Mouse (Mus musculus): Measurements from ENCODE around the gene Agt.
A peak's percentile ranks its signal among the peaks of the same experiment; 100 is the strongest.

Agt gene

DNA sequence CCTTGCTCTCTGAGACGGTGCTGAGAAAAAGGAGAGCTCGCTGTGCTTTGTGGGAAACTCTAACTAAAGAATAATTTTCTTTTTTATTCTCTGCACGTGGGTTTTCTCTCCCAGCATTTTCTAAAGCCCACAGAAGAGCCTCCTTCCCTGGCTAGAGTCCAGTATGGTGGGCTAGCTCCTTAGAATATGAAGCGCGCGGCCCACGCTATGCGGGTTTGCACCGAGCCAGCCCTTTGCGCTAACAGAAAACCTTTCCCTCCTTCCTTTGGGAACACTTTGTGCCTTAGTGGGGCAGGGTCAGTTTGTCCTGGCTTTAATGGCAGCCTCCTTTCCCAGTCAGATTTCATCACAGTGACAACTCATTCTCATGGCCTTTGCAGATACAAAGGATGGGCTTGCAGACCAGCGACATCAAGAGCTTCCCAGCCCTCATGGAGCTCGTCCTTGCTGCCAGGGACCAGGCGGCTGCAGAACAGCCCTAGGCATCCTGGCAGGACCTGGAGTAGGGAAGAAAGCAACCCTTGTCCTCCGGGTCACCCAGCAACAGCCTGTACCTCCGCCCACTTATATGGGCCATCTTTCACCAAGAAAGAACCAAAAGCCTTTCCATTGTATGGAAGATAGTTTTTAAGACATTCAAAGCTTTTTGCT lies 18.4 kb downstream of the Agt start:
- no peak for DNase-seq

DNA sequence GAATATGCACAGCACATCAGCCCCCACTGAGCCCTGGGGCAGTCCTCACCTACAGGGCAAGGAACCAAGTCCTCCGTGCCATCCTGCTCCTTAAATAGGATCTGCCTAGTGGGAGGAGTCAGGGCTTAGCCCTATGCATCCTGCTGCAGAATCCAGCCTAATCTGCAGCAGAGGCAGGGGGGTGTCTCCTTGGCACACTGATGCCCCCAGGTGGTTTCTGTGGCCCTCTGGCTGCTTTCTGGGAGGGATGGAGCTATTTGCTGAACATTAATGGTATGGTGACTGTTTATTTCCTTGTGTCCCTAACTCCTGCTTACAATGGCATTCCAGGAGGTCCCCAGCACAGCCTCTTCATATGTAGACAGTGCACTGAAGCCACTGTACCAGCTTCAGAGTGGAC lies 21.3 kb downstream of the Agt start:
- DNase-seq: no peak

DNA sequence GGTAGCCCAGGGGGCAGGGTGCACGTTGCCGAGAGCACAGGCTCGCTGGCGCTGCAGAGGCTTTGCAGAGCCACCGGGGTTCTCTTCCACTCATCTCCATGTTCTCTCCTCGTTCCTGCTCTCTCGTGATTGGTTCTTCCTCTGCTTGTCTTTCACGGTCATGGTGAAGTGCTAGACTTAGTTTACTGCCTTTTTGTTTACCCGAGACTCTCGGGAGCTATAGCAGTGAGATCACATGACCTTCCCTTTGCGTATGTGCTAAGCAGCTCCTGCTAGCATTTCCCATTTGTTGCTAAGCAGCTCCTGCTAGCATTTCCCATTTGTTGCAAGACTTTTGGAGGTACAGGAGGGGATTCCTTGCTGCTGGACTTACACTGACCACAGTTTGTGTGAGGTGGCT lies 22.2 kb downstream of the Agt start:
- DNase-seq: no peak

DNA sequence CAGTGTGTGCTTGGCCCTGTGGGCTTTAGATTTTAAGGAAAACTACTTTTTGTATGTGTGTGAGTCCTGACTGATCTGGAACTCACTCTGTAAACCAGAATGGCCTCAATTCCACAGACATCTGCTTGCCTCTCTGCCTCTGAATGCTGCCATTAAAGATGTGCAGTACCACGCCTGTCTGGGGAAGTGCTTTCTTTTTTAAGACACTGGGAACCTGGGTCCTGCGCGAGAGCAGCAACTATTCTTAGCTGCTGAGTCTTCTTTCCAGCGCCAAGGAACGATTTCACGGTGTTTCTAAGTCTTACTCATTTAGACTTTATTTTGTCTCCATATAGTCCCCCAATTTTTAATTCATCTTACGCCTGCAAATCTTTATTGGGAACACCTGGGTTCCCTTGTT lies 22.7 kb downstream of the Agt start:
- no peak for DNase-seq

DNA sequence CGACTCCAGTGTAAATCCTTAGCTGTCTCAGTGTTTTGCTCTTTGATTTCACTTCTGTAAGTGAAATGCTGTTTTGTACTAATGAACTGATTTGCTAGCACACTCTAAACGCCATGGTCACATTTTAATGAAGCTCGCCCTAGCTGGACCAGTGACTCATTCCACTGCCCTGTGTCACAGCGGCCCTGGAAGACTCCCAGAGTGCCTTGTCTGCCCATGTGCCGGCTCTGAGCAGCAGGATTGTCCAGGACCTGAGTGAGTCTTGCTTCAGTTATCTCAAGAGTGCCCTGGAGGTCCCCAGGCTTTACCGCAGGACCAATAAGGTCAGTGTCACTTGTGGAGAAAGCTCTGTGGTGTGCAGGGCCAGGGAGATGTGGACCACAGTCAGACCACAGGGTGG lies 23.1 kb downstream of the Agt start:
- DNase-seq: no peak

DNA sequence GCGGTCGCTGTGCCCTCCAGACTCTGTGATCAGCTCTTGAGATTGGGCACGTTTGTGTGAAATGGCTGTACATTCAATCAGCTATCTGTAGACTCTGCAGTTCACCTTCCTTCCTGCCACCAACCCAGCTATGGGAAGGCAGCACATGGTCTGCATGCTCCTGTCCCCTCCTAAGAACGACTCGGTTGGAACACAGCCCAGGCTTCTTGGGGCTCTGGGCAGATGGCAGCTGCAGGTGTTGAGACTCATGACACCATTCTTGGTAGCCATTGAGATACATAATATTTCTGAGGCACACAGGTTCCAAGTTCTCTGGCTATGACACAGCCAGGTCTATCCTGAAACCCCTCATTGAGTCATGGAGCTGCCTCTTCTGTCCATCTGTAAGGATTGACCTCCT lies 26.2 kb downstream of the Agt start:
- DNase-seq: no peak

DNA sequence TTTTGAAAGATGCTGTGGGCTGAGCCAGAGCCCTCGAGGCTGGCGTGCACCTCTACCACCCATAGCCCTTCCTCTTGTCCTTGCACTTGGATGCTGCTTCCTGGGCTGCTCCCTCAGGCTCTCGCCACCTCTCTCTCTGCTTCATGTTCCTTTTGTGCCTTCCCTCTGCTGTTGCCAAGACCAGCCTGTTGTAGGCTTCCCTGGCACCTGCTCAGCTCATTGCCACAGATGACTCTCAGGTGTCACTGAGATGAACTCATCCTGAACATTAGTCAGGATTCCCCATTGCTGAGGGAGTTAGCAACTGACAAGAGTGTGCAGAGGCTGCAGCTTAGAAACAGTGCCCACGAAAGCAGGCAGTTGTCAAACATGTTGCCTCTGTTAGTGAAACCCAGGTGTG lies 27.5 kb downstream of the Agt start:
- DNase-seq: no peak

DNA sequence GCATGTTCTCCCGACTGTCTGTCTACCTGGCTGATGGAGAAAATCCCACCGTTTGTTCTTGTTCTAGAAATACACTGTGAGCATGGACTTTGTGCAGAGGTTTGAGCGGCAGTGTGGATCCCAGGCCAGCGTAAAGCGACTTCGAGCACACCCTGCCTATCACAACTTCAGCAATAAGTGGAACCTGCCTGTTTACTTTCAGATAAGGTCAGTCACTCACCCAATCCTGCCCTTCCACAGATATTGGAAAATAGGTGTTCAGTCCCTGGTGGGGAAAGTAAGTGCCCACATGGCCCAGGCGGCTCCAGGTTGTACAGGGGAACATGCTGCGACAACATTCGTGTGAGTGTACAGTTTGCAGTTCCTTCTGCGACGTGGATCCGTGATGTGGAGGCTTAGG lies 28.6 kb downstream of the Agt start:
- no peak for DNase-seq

DNA sequence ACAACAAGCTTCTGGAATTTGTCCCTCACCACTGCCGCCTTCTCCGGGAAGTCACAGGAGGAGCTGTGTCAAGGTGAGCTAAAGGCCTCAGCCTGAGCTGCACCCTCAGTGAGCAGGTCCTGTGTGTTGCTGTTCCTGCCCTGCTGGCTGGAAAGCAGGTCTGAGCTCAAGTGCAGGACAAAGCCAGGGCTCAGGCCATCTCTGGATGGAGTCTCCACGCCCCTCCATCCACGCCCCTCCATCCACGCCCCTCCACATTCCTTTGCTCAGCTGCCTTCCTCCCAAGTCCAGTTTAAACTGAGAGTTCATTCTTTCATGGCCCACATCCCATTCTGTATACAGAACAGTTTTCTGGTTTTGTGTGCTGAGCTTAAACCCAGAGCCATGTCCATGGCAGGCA lies 34.1 kb downstream of the Agt start:
- DNase-seq: no peak

DNA sequence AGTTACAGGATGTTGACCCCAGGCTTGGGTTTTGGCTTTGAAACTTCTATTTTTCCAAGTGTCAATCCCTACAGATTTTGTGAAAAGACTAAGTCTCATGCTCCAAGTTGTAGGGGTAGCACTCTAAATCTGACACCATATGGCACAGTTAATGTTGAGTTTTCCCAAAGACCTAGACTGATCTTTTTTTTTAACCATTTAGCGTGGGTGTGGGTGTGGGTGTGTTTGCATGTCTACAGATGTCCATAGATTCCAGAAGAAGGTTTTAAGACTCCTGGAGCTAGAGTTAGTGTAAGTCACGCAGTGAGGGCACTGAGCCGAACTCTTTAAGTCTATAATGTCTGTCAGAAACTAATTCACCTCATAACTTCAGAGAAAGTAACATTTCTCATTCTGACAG lies 36.9 kb downstream of the Agt start:
- no peak for DNase-seq

DNA sequence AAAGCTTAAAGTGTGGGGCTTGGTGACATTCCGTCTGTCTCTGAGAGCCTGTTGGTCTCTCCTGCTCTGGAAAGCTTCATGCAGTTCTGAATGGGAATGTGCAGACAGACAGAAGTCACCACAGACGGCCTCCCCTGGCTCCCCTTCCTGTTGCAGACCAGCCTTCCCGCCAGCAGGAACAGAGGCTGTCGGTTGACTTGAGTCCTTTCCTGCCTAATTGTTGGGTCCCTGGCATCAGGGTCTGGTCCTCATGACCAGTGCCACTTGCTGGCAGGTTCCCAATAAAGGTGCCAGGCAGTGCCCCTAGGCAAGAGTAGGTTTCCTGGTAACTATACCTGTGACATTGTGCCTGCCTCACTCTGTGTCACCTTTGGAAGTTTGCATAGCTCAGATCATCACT lies 38.5 kb downstream of the Agt start:
- no peak for DNase-seq

DNA sequence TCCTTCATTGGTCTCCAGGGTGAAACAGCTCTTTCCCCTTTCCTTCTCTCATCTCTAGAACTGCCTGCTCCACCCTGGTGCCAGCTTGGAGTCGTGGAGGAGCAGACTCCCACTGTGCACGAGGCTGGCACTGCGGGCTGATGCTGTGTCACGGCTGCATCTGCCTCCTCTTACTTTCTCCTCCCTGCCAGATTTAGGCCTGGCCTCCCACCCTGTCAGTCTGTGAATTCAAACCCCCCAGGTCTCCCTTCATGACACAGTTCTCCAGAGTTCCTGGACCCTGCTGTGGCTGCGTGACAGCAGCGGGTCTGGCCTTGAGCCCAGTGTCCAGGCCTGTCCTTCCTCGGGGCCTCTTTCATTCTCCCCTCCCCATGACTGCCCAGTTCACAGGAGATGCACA lies 39.0 kb downstream of the Agt start:
- DNase-seq: no peak

DNA sequence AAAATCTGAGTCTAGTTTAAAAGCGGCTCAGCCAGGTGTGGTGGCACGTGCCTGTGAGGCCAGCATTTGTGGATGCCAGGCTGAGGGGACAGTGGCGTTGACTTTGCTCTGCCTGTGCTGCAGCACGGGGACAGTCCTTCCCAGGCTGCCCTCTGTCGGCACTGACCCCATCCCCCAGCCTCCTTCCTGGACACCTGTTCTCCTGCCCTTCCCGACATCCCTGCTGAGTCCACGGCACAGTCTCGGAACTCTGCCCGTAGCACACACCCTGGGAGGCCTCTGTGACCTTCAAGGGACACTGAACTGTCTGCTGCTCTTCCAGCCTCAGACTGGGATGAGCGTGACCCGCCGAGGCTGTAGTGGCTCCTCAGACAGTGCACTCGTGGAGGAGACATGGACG lies 39.4 kb downstream of the Agt start:
- no peak for DNase-seq

DNA sequence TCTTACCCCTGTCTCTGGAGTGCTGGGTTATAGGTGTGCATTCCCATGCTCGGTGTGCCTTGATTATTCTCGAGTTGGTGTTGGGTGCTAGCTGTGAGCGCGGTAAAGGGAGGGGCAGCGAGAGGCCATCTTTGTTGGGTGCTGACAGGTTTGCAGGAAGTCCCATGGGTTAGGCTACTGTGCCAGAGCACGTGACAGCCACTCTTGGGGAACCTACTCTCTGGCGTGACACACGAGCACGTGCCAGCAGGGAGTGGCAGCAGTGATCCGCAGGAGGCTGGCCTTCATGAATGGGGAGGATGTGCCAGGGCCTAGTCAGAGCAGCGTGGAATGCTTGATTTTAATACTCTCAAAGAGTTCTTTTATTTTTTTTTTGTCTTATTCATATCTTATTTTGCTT lies 43.2 kb downstream of the Agt start:
- no peak for DNase-seq

DNA sequence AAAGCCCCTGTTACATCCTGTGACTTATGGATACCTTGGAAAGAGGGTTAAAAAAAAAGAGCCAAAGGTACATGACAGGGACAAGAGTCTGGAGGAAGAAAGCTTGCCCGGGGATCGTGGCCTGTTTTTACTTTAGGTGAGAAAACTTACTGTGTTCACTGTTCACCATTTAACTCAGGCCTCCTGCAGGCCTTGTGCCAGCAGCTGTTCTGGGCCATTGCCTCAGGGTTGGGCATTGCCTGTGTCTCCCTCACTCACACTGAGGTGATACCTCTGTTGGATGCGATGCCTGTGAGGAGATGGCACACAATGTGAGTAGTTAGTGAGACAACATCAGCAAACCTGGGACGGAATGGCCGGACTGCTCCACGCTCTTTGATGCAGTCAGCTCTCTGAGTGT lies 47.6 kb downstream of the Agt start:
- DNase-seq: no peak

DNA sequence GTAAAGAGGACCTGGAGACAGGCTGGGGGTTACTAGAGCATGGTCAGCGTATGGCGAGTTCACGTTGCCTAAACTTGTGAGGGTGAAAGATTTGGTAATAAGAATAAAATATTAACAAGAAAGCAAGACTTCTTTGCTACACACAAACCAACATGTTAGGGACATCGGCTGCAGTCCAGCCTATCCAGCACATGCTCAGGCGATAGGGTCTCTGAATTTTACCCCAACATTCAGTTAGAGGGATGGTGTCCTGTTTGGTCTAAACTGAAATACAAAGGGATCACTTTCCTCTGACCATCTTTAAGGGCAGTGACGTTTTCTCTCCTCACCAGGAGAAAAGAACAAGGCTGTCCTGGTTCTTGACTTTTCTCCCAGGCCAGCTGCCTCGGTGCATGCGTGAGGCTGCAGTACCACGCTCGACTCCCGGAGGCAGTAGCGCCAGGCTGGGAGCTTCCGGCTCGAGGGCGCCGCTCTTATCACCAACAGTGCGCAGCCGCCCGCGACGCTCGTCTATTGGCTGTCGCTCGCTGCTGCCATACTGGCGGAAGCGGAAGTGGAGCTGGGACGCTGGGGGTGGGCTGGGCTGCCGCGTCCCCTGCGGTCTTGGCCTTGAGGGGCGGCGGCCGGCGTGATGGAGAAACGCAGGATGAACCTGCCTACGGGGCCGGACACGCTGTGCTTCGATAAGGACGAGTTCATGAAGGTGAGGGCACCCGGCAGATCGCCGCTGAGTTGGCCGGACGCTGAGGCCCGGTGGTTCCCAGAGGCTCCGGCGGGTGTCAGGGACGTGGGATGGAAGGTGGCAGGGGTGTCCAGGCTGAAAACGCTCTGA lies 49.0 kb downstream of the Agt start, which contains the start of gene Cog2:
Gene Cog2, plus strand, starts transcription at position 519 of the 832 bp plus-strand sequence.
- DNase-seq: peak; percentile 90

DNA sequence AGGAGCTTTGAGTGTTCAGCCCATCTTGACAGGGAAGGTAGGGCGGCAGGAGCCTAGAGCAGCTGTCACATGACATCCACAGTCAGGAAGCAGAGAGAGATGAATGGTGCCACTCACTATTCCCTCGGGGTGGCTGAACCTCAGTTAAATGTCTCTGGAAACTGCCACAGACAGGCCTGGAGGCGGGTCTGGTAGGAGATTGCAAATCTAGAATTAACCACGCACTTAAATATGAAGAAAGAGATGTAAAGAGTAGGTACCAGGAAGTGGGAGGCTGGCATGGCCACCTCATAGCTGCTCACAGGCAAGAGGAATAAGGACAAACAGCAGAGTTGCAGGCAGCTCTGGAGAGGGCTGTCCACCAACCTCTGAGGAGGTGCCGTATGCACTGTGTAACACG lies 52.4 kb downstream of the Agt start:
- no peak for DNase-seq

DNA sequence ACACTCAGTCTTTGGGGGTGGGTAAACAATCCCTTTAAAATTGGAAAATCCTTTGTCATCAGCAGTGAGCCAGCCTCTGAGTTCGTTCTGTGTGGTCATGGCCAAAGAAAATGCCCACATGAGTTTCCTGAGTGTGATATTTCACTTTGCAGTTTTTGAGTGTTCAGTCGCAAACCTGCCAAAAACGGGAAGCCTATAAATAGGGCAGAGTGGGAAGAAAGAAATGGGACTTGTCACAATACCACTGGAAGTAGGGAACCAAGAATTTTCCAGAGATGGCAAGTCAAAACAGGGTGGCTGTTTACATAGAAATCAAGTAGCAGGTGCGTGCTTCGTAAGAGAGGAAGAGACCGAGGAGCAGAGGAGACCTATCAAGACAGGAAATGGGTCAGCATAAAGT lies 53.0 kb downstream of the Agt start:
- no peak for DNase-seq

DNA sequence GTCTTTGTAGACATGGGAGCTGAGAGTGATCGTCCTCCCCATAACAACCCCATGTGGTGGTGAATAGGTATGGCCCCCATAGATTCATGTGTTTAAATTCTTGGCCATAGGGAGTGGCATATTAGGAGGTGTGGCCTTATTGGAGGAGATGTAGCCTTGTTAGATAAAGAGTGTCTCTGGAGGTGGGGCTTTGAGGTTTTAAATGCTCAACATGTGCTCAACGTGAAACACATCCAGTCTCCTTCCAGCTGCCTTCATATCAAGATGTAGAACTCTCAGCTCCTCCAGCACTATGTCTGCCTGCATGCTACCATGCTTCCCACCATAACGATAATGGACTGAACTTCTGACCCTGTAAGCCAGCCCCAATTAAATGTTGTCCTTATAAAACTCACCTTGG lies 53.5 kb downstream of the Agt start:
- DNase-seq: no peak

DNA sequence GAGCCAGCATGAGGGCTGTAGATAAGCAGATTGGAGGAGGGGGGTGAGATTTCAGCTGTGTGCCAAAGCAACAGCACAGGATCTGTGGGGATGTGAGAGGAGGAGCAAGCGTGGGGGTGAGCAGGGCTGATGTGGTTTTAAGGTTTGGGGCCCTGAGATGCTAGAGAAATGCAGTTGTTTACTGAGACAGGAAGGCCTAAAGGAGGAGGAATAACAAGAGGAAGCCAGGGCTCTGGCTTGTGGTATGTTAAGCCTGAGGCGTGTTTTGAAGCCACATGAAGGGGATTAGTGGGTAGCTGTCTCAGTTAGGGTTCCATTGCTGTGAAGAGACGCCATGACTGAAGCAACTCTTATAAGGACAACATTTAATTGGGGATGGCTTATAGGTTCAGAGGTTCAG lies 60.4 kb downstream of the Agt start:
- DNase-seq: no peak

DNA sequence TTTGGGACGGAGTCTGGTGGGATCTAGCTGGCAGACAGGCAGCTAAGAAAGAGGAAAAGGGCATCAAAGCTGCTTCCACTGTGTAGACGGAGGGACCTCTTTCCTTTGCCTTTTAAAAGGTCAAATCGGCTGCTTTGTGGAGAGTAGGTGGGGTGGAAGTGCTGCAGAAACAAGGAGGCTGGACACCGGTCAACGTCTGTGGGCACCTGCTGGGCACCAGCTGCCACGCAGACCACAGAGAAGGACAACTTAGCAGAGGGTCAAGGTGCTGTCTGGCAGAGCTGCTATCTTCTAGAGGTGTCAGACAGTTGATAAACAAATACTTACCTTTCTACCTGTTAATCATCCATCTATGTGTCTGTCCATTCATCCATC lies 61.2 kb downstream of the Agt start:
- no peak for DNase-seq

DNA sequence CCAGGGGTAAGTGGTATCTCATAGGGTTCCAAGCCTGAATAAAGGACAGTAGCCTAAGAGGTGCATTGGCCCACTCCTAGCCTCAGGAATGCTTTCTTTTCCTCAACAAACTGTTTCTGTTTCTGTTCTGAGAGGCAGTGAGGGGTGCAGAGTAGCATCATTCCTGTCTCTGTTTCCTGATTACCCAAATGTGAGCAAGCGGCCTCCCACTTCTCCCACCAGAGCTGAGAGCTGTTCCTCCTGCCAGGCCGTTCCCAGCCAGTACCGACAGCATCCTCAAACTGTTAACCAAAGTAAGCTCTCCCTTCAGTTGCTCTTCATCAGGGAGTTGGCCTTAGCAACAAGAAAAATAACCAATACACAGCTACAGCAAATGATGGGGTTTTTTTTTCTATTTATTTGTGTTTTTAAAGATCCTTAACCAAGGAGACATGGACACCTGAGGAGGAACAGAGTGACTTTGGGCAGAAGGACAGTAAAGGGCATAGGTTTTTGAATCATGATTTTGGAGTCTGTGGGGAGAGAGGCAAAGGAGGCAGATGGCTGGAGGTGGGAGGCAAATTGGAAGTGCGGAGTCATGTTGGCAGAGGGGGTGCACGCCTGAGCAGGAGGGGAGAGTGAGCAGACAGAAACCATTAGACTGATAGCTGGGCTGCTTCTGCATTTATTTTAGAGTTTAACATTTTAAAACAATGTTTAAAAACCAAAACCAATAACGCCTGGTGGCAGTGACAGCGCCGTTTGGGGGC lies 61.8 kb downstream of the Agt start:
- no peak for DNase-seq
